Mouse (Mus musculus): ENCODE data around the gene Poldip3.

The Poldip3 gene

GRCm38 (mm10) chr15:83086636-83087328 is 62.4 kb downstream of the Poldip3 start:
- DNase-seq (ENCODE audit: low spot score), result no peak

- DNase-seq (ENCODE audit: low spot score), result peak; percentile 25
These were observed 63.3 kb downstream of the Poldip3 start for GRCm38 (mm10) chr15:83085901-83086300.

- DNase-seq (ENCODE audit: low spot score), result no peak
These were observed 65.1 kb downstream of the Poldip3 start for GRCm38 (mm10) chr15:83084022-83084640.

GRCm38 (mm10) chr15:83083530-83083929 is 65.7 kb downstream of the Poldip3 start:
- DNase-seq (ENCODE audit: low spot score), result no peak

Data from ovary, postnatal 14 days (tissue).